Mouse (Mus musculus): ENCODE data around the gene St14. TPM values are rescaled to one million over a fixed set of nuclear protein-coding genes. Genes with fewer than 3 reads are reported as not detected.

St14 gene
- polyA plus RNA-seq, 2 experiments = 8.4 to 11.4 TPM

DNA sequence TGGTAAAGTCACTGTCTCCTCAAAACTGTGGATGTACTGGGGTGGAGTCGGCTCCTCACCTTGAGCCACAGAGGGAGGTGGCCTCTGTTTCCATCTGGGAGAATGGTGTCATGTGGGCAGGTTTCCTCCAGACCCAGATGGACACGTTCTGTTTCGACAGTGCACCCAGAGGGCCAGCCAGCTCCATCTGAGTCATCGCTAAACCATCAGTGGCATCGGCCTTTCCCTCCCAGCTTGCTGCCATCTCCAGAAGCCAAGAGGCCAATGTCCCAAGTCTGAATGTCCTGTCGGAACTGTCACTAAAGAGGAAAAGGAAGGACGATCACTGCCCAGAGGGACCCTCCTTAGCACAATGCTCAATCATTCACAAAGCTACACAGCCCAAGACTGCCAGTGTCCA is 5.6 kb downstream of the St14 start:
- no peak for TF ChIP-seq POLR2A (IDR thresholded peaks at IDR 0.05; ENCODE audit: borderline replicate concordance, extremely low read depth, insufficient read depth, insufficient read length)

DNA sequence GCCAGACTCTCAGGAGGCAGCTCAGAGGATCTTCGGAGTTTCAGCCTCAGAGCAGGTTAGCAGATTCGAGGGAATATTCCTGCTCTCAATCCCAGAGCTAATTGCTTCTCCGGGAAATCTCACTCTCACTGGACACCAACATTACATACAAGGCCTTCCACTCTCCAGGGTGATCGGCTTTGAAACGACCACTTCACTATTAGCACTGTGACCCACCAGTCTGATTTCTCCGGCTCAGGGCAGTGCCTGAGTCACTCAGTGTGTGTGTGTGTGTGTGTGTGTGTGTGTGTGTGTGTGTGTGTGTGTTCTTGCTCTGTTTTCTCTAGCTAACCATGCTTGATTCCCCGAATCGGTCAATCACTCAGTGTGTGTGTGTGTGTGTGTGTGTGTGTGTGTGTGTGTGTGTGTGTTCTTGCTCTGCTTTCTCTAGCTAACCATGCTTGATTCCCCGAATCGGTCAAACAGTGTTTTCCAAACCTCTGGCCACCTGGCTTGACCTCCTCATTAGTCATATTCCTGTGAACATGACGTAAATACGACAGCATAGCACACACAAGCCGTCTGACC is 9.1 kb downstream of the St14 start:
- Histone ChIP-seq H3K4me2 (replicated peaks; ENCODE audit: low read depth, low read length, severe bottlenecking) (no peak overlapping the region), H3K9me3 (ENCODE audit: control insufficient read depth, low read length) (no peaks in the 10 kb centered on the region), H3K9ac (ENCODE audit: low read depth, low read length, severe bottlenecking) (no peak overlapping the region), H3K27ac (replicated peaks; ENCODE audit: low read depth, low read length) (no peak overlapping the region), H3K27me3 (ENCODE audit: control insufficient read depth, insufficient read depth, low read length) (no peaks in the 10 kb centered on the region), H3K36me3 (ENCODE audit: control insufficient read depth, insufficient read depth, low read length) (no peaks in the 10 kb centered on the region), H3K4me1 (ENCODE audit: control insufficient read depth, insufficient read depth, low read length) (peaks cover 9% of the 10 kb centered on the region), H3K4me3 (replicated peaks; ENCODE audit: low read length) (no peak overlapping the region)
- no peak for DNase-seq (ENCODE audit: low spot score)
- ATAC-seq (ENCODE audit: low FRiP score, low read depth) = no peak
- TF ChIP-seq POLR2A (IDR thresholded peaks at IDR 0.05; ENCODE audit: borderline replicate concordance, extremely low read depth, insufficient read depth, insufficient read length) = no peak
- 54% methylated on average over 13 of the region's 13 CpGs for WGBS

More for the DNA sequence above, 5.6 kb downstream of the St14 start:
- H3K9me3 ChIP-seq (ENCODE audit: control insufficient read depth, low read length) = no peaks in the 10 kb centered on the region
- no peak overlapping the region for H3K27ac ChIP-seq (replicated peaks; ENCODE audit: low read depth, low read length)
- 84% methylated on average over 7 of the region's 7 CpGs for WGBS
- H3K4me1 ChIP-seq (ENCODE audit: control insufficient read depth, insufficient read depth, low read length) = peaks cover 6% of the 10 kb centered on the region
- no peak overlapping the region for H3K4me2 ChIP-seq (replicated peaks; ENCODE audit: low read depth, low read length, severe bottlenecking)
- H3K4me3 ChIP-seq (replicated peaks; ENCODE audit: low read length) = no peak overlapping the region
- ATAC-seq (ENCODE audit: low FRiP score, low read depth) (no peak), DNase-seq (ENCODE audit: low spot score) (no peak)
- peaks cover 22% of the 10 kb centered on the region for H3K27me3 ChIP-seq (ENCODE audit: control insufficient read depth, insufficient read depth, low read length)
- no peaks in the 10 kb centered on the region for H3K36me3 ChIP-seq (ENCODE audit: control insufficient read depth, insufficient read depth, low read length)
- H3K9ac ChIP-seq (ENCODE audit: low read depth, low read length, severe bottlenecking) = no peak overlapping the region

DNA sequence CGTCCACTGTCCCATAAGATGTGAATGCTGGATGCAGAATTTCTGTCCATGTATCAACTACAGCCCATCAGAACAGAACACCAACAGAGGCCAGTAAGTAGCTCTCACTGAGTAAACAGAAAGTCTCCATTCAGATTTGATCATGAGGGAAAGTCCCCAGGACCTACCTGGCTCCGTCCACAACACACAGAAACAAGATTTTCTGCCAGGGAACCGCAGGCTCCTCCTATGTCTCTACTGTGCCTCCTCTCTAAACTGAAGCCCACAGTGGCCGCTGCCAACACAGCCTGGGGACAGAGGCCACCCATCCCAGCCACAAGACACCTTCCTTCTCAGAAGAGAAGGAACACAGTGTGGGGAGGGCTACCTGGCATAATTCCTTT is 11.1 kb downstream of the St14 start:
- TF ChIP-seq POLR2A (IDR thresholded peaks at IDR 0.05; ENCODE audit: borderline replicate concordance, extremely low read depth, insufficient read depth, insufficient read length) = no peak
- no peaks in the 10 kb centered on the region for H3K9me3 ChIP-seq (ENCODE audit: control insufficient read depth, low read length)
- peaks cover 9% of the 10 kb centered on the region for H3K4me1 ChIP-seq (ENCODE audit: control insufficient read depth, insufficient read depth, low read length)
- no peaks in the 10 kb centered on the region for H3K27me3 ChIP-seq (ENCODE audit: control insufficient read depth, insufficient read depth, low read length)
- H3K27ac ChIP-seq (replicated peaks; ENCODE audit: low read depth, low read length) = no peak overlapping the region
- no peak overlapping the region for H3K4me3 ChIP-seq (replicated peaks; ENCODE audit: low read length)
- DNase-seq (ENCODE audit: low spot score) (no peak), ATAC-seq (ENCODE audit: low FRiP score, low read depth) (no peak)
- H3K9ac ChIP-seq (ENCODE audit: low read depth, low read length, severe bottlenecking) = no peak overlapping the region
- H3K4me2 ChIP-seq (replicated peaks; ENCODE audit: low read depth, low read length, severe bottlenecking) = no peak overlapping the region
- 34% methylated on average over 4 of the region's 4 CpGs for WGBS
- H3K36me3 ChIP-seq (ENCODE audit: control insufficient read depth, insufficient read depth, low read length) = no peaks in the 10 kb centered on the region

DNA sequence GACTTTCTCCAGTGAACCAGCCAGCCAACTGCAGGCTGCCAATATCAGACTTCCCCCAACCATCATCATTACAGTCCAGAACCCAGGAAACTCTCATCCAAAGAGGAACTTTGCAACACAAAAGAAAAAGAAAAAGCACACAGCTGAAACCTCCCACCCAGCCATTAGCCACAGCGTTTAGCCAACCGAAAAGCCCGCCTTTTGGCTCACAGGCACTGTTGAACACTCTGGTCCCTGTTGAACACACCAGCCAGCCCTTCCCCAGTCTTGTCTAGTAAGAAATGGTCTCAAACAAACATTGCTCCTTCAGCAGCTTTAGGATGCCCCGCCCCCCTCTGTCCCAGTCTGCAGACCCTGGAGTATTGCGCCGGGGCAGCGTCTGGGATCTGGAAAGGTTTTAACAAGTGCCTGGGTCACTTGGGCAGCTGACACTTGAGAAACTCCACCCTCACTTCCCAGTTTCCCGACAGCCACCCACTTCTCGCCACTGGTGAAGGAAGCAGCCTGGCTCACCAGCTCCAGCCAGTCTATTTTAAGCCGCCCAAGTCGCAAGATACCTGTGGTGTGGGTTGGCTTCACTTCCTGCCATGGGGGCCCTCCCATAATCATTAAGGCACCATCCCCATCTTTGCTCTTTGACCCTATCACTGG is 11.6 kb downstream of the St14 start:
- Histone ChIP-seq H3K4me1 (ENCODE audit: control insufficient read depth, insufficient read depth, low read length) (peaks cover 9% of the 10 kb centered on the region), H3K27ac (replicated peaks; ENCODE audit: low read depth, low read length) (no peak overlapping the region), H3K4me3 (replicated peaks; ENCODE audit: low read length) (no peak overlapping the region), H3K9me3 (ENCODE audit: control insufficient read depth, low read length) (no peaks in the 10 kb centered on the region), H3K36me3 (ENCODE audit: control insufficient read depth, insufficient read depth, low read length) (no peaks in the 10 kb centered on the region), H3K9ac (ENCODE audit: low read depth, low read length, severe bottlenecking) (no peak overlapping the region), H3K4me2 (replicated peaks; ENCODE audit: low read depth, low read length, severe bottlenecking) (no peak overlapping the region), H3K27me3 (ENCODE audit: control insufficient read depth, insufficient read depth, low read length) (no peaks in the 10 kb centered on the region)
- no peak for TF ChIP-seq POLR2A (IDR thresholded peaks at IDR 0.05; ENCODE audit: borderline replicate concordance, extremely low read depth, insufficient read depth, insufficient read length)
- no peak for DNase-seq (ENCODE audit: low spot score)
- WGBS = 37% methylated on average over 11 of the region's 11 CpGs
- no peak for ATAC-seq (ENCODE audit: low FRiP score, low read depth)

DNA sequence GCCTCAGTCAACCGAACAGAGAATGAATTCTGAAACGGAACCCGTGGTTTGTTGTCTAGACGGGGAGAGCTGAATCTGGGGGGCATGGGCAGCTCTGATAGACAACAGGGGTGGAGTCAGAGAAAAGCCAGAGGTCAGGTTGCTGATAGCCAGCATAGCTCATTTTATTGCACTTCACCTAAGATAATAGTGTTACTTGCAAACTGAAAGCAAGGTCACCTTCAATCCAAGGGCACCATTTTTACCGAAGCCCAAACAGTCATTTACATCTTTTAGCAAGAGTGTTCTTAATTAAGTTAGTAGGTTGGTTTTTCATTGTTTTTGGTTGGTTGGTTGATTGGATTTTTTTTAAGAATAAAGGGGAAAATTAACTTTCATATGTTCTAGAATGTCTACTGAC is 12.2 kb downstream of the St14 start:
- H3K4me2 ChIP-seq (replicated peaks; ENCODE audit: low read depth, low read length, severe bottlenecking) = no peak overlapping the region
- no peaks in the 10 kb centered on the region for H3K27me3 ChIP-seq (ENCODE audit: control insufficient read depth, insufficient read depth, low read length)
- 59% methylated on average over 5 of the region's 5 CpGs for WGBS
- H3K27ac ChIP-seq (replicated peaks; ENCODE audit: low read depth, low read length) = no peak overlapping the region
- no peak for TF ChIP-seq POLR2A (IDR thresholded peaks at IDR 0.05; ENCODE audit: borderline replicate concordance, extremely low read depth, insufficient read depth, insufficient read length)
- H3K9ac ChIP-seq (ENCODE audit: low read depth, low read length, severe bottlenecking) = no peak overlapping the region
- ATAC-seq (ENCODE audit: low FRiP score, low read depth) (no peak), DNase-seq (ENCODE audit: low spot score) (no peak)
- no peaks in the 10 kb centered on the region for H3K9me3 ChIP-seq (ENCODE audit: control insufficient read depth, low read length)
- no peak overlapping the region for H3K4me3 ChIP-seq (replicated peaks; ENCODE audit: low read length)
- H3K36me3 ChIP-seq (ENCODE audit: control insufficient read depth, insufficient read depth, low read length) = no peaks in the 10 kb centered on the region
- peaks cover 9% of the 10 kb centered on the region for H3K4me1 ChIP-seq (ENCODE audit: control insufficient read depth, insufficient read depth, low read length)
